Mouse (Mus musculus): Measurements from ENCODE around the gene Elf1. TPM values are rescaled to one million over a fixed set of nuclear protein-coding genes. Genes with fewer than 3 reads are reported as not detected.

Gene Elf1
- total RNA-seq, 2 experiments from 2014 or later: 38.8 to 92.9 TPM

DNA sequence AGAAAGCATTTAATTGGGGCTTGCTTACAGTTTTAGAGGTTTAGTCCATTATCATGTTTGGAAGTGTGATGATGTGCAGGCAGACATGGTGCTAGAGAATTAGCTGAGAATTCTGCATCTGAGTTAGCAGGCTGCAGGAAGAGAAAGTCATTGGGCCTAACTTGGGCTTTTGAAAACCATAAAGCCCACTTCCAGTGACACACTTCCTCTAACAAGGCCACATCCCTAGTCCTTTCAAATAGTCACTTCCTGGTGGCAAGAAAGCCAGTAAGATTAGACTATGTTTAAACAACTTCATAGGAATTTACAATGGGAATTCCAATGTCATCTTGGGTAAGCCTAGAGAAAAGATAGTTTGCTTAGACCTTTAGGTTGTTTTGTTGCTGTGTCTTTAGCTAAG lies 60.6 kb downstream of the Elf1 start:
- ATAC-seq (replicated peaks; ENCODE audit: low FRiP score, poor library complexity, severe bottlenecking): no peak

DNA sequence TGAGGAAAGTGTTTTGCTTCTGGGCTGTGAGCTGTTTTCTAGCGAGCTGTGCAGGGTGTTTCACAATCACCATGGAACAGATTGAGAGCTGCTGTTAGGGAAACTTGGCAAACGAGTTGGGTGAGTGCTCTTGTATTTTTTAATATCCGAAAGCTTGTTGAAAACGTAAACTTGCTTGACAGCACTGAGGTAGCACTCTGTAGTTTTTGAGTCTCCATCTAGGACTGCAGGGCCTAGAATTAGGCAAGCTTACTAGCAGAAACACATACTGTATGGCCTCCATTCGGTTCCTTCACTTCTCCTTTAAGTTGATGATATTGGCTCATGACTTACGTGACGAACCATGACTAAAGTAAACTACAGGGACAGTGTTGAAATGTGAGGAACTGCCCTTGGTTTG lies 68.3 kb downstream of the Elf1 start:
- no peak for ATAC-seq (replicated peaks; ENCODE audit: low FRiP score, poor library complexity, severe bottlenecking)

DNA sequence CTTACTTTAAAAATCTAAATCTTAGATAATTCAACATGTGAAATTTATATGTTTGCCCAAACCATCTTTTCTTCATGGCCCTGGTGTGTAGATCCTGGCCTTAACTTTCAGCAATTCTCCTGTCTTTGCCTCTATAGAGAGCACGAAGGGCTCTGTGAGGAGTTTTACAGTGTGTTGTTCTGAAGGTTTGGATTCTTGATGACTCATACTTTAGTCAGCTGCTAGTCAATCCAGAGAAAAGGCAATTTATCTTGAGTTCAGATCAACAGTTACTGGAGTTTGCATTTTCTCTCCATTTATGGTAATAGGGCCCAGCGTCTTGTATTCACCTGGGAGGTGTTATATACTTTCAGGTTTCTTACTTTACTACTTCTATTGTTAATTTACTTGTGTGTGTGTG lies 70.9 kb downstream of the Elf1 start:
- no peak for ATAC-seq (replicated peaks; ENCODE audit: low FRiP score, poor library complexity, severe bottlenecking)

GRCm38 (mm10) chr14:79552854-79553253 lies 71.9 kb downstream of the Elf1 start:
- no peak for ATAC-seq (replicated peaks; ENCODE audit: low FRiP score, poor library complexity, severe bottlenecking)

DNA sequence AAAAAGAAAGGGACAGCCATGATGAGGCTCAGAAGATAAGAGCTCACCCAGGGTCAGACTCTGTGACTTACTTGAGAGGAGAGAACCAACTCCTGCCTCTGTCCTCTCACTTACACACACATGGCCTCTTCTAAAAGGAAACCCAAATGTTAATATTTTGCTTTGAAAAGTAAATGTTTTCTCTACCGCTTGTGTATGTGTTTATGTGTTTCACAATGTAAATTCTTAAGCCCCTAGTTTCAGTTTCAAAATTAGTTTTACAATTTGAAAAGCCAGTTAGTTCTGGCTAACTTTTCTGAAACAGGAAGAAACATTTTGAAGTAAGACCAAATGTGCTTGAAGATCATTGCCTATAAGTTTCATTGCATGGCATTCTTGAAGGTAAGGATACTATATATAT lies 76.8 kb downstream of the Elf1 start:
- no peak for ATAC-seq (replicated peaks; ENCODE audit: low FRiP score, poor library complexity, severe bottlenecking)

DNA sequence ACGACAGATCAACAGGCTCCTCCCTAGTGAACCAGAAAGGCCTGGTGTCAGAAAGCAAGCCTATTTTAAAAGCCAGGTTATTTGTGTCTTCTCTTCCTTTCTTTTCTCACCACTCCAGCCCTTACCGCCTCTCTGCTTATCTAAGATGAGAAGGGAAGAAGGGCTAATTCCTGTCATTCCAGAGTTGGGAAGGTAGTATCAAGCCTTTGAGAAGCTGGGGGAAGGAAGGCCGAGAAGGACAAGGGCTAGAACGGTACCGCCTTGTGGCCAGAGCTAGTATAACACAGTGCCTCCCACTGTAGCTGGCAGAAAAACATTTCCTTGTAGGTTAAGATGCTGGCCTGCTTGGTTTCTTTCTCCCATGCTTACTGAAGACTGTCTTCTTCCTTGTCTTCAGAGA lies 81.8 kb downstream of the Elf1 start:
- peak; percentile 85 for ATAC-seq (replicated peaks; ENCODE audit: low FRiP score, poor library complexity, severe bottlenecking)

- no peak for ATAC-seq (replicated peaks; ENCODE audit: low FRiP score, poor library complexity, severe bottlenecking)
Measured at GRCm38 (mm10) chr14:79564784-79565183, 83.8 kb downstream of the Elf1 start.

DNA sequence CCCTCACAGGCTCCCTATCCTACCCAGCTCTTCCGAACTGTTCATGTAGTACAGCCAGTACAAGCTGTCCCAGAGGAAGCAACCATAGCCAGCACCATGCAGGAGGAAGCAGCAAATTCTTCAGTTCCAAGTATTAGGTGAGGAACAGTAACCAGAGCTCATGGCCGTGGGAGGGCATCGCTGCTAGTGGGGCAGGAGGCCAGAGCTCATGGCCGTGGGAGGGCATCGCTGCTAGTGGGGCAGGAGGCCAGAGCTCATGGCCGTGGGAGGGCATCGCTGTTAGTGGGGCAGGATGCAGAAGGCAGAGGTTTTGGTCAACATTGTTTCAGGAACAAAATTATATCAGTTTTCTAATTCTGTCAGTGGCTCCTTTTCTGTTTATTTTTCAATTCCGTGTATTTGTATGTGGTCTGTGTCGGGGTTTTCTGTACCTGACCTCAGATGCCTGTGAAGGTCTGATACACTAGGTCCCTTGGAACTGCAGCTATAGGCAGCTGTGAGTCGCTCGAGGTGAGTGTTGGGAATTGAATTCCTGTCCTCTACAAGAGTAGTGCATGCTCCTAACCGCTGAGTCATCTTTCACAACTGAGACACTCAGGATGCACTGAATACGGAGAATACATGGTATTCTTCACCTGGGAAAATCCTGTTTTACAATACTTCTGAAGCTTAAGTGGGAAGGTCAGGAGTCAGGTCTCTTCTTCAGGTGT lies 92.6 kb downstream of the Elf1 start:
- peak; percentile 53; the same call in 1 of the 2 replicates for ATAC-seq (replicated peaks; ENCODE audit: low FRiP score, poor library complexity, severe bottlenecking)

- no peak for ATAC-seq (replicated peaks; ENCODE audit: low FRiP score, poor library complexity, severe bottlenecking)
Measured at GRCm38 (mm10) chr14:79574361-79574760, 93.4 kb downstream of the Elf1 start.

DNA sequence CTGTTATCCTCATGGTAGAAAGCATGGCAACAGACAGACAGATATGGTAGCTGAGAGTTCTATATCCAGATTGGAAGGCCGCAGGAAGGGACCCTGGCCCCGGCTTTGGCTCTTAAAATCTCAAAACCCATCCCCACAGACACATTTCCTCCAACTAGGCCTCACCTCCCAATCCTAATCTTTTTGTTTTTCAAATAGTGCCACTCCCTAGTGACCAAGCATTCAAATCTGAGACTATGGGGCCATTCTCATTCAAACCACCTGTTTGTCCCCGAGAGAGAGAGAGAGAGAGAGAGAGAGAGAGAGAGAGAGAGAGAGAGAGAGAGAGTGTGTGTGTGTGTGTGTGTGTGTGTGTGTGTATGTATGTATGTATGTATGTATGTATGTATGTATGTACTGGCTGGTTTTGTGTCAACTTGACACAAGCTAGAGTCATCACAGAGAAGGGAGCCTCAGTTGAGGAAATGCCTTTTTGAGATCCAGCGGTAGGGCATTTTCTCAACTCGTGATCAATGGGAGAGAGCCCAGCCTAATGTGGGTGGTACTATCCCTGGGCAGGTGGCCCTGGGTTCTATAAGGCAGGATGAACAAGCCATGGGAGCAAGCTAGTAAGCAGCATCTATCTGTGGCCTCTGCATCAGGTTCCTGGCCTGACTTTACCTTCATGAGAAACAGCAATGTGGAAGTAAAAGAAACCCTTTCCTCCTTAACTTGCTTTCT lies 102.7 kb downstream of the Elf1 start:
- no peak for ATAC-seq (replicated peaks; ENCODE audit: low FRiP score, poor library complexity, severe bottlenecking)

DNA sequence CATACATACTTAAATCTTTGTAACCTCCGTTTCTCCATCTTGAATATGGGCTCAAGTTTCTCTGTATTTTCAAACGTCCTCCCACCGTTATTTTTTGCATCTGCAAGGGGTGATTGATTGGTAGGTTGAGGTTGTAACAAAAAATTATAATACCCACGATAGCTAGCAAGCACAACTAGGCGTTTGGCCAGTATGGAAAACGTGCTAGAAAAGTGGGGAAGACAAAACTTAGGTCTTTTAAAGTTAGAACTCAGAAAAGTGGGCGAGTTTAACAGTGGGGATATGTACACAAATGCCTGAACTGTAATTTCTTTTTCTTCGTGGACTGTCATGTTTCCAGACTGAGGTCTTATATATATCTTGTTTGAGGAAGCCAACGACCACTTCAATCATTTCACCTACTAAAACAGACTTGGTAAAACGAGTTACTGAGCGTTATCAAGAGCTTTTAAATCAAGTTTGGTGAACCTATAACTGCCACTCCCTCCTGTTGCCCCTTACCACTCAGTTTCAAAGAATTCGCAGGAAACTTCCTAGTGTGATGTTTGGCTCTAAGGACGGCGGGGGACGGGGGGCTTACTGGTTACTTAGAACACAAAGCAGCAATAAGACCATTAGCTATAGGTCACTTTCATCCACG lies 105.6 kb downstream of the Elf1 start:
- ATAC-seq (replicated peaks; ENCODE audit: low FRiP score, poor library complexity, severe bottlenecking): no peak

DNA sequence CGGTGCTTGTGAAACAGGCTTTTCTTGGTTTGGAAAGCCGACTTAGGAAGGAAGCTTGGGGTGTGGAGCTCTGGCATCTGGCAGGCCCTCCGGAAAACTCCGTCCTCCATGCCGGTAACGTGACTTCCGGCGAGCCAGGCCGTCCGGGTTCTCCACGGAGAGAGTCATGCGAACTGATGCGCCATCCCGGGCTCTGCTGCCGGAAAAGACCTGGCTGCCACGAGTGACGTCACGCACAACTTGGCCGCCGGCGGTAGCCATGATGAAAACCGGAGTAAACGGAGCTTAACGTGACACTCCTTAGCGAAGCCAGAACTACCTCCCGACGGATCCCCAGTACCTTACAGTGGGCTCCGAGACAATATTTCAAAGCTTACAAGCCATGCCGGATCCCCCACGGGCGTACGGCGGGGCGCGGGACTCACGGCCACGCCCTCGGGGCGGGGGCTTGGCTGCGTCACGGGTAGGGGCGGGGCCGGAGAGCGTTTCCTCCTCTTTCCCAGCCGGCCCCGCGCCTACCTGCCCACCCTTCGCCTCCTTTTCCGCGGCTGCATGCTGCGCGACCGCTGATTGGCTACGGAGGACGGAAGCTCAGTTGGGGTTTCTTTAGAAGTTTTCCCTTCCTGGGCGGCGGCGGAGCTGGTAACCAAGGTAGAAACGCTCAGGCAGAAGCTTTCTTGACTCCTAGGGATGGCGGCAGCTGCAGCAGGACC lies 106.3 kb downstream of the Elf1 start, which contains the start of gene Sugt1:
Sugt1 (plus strand) TSS at position 553 of the 713 bp plus-strand sequence.
- ATAC-seq (replicated peaks; ENCODE audit: low FRiP score, poor library complexity, severe bottlenecking): peak; percentile 97

DNA sequence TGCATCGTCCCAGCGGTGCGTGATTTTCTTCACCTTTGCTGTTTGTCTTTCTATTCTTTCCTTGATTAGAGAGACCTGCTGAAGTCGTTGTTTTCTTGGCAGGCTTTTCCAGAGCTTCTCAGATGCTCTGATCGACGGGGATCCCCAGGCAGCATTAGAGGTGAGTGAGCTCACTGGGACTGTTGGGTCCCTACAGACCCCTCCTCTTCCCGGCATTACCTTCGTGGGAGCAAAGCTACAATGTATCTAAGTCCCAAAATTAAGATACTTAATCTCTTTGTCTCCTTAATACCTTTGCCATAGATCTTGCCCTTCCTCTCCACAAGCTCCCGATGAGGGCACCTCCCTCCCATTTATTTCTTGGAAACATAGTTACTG lies 106.8 kb downstream of the Elf1 start:
- peak; percentile 45 for ATAC-seq (replicated peaks; ENCODE audit: low FRiP score, poor library complexity, severe bottlenecking)

GRCm38 (mm10) chr14:79588534-79588951 lies 107.5 kb downstream of the Elf1 start:
- no peak for ATAC-seq (replicated peaks; ENCODE audit: low FRiP score, poor library complexity, severe bottlenecking)

GRCm38 (mm10) chr14:79589401-79589800 lies 108.4 kb downstream of the Elf1 start:
- no peak for ATAC-seq (replicated peaks; ENCODE audit: low FRiP score, poor library complexity, severe bottlenecking)

- ATAC-seq (replicated peaks; ENCODE audit: low FRiP score, poor library complexity, severe bottlenecking): no peak
Measured at GRCm38 (mm10) chr14:79590916-79591315, 109.9 kb downstream of the Elf1 start.

GRCm38 (mm10) chr14:79591611-79592010 lies 110.6 kb downstream of the Elf1 start:
- no peak for ATAC-seq (replicated peaks; ENCODE audit: low FRiP score, poor library complexity, severe bottlenecking)

- ATAC-seq (replicated peaks; ENCODE audit: low FRiP score, poor library complexity, severe bottlenecking): no peak
Measured at GRCm38 (mm10) chr14:79594069-79594468, 113.1 kb downstream of the Elf1 start.

- no peak for ATAC-seq (replicated peaks; ENCODE audit: low FRiP score, poor library complexity, severe bottlenecking)
Measured at GRCm38 (mm10) chr14:79596602-79597001, 115.6 kb downstream of the Elf1 start.

DNA sequence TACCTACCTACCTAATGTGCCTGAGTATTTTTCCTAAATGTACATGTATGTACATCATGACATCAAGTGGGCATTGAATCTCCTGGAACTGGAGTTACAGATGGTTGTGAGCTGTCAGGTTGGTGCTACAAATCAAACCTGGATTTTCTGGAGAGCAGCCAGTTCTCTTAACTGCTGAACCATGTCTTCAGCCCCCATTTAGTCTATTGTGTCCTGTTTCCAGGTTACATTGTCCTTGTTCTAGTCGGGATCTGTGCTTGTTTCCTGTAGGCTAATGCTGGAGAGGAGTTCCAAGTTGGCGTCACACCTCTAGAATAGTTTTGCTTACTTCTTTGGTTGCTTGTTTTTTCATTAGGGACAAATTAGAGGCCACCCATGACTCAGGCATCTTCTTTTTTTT lies 124.9 kb downstream of the Elf1 start:
- no peak for ATAC-seq (replicated peaks; ENCODE audit: low FRiP score, poor library complexity, severe bottlenecking)

Data from erythroblast, adult 5-6 weeks (primary cell).